Mouse (Mus musculus): ENCODE results near the gene Cts3.
"Not testable (repeated sequence)": the region's sequence is repeated elsewhere in the genome, so short reads cannot be mapped to it uniquely, and the experiment has no call there.

Gene Cts3

GRCm38 (mm10) chr13:61570027-61570426 lies at the start of gene Cts3:
Gene Cts3 (minus strand): TSS chr13:61570127.
- DNase-seq (ENCODE audit: low read depth, low spot score) = no peak

- DNase-seq (ENCODE audit: low read depth, low spot score) = not testable (repeated sequence)
Measured at GRCm38 (mm10) chr13:61568074-61568473, 1.9 kb downstream of the Cts3 start, which contains the start of gene Gm49352. Gene Gm49352 (minus strand): TSS chr13:61568174.

- no peak for DNase-seq (ENCODE audit: low read depth, low spot score)
Measured at GRCm38 (mm10) chr13:61541631-61542030, 28.3 kb downstream of the Cts3 start, which contains the start of gene Ctsm. Gene Ctsm (minus strand): TSS chr13:61541839.

All from skeletal muscle tissue, adult 2 months (tissue).